Mouse (Mus musculus): ENCODE data around the gene Khdc1a. TPM values are rescaled to one million over a fixed set of nuclear protein-coding genes. Genes with fewer than 3 reads are reported as not detected.

Khdc1a gene
- total RNA-seq (2023): not detected in 4 replicates

GRCm38 (mm10) chr1:21349341-21349740 lies at the start of gene Khdc1a:
TSS of gene Khdc1a (plus strand) at chr1:21349641.

DNA sequence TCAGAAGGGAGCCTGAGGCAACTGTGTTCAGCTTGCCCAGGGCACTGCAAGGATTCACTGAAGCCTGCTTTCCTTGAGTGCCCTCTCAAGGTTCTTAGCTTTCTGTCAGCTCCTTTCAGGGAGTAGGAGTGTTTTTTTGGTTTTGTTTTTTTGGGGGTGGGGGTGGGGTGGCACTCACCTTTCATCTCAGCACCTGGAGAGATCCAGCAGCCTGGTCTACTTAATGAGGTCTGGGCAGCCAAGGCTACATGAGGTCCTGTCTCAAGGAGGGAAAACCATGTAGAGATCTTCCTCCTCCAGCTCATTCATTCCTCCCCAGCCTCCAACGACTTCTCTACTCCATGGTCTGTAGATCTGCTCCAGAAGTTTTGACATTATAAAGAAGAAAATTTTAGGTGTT lies 18.6 kb downstream of the Khdc1a start, which contains the start of gene Khdc1c:
TSS of gene Khdc1c (plus strand) at position 301 of the 400 bp plus-strand sequence.

DNA sequence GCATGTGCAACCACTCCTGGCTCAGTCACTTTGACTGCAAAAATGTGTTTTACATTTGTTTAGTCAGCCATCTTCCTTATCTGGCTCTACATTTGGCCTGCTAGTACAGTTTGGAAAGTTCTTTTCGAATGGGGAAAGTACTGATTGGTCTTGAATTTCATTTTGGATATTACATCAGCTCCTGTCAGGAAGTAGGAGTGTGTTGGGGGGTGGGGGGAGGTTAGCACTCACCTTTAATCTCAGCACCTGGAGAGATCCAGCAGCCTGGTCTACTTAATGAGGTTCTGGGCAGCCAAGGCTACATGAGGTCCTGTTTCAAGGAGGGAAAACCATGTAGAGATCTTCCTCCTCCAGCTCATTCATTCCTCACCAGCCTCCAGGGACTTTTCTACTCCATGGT lies 33.8 kb downstream of the Khdc1a start, which contains the start of gene Khdc1b:
TSS of gene Khdc1b (plus strand) at position 301 of the 400 bp plus-strand sequence.

Other genes with a start within 250 kb of the Khdc1a start
- gene Tmem14a, start 131.1 kb upstream of the Khdc1a start, total RNA-seq (2023): 0.47 to 1.3 TPM (median 1.1 TPM) in 4 replicates
- gene Gsta3, start 109.1 kb upstream of the Khdc1a start, total RNA-seq (2023): not detected in 4 replicates
- not detected in 4 replicates for gene Khdc1c, start 18.7 kb downstream of the Khdc1a start, total RNA-seq (2023)
- not detected in 4 replicates for gene Khdc1b, start 33.9 kb downstream of the Khdc1a start, total RNA-seq (2023)